Mouse (Mus musculus): ENCODE measurements around the gene Mapk8. TPM values are rescaled to one million over a fixed set of nuclear protein-coding genes. Genes with fewer than 3 reads are reported as not detected.

The Mapk8 gene
- polyA plus RNA-seq, 1 experiment from 2014 or later: 8.6 TPM

- no peak for ATAC-seq
- Histone ChIP-seq H3K9me3 (ENCODE audit: control insufficient read depth) (no peaks in the 10 kb centered on the region), H3K27me3 (replicated peaks; ENCODE audit: control insufficient read depth, insufficient read depth, low read length) (0 out of 2 replicates have a peak, but pooled peaks cover 4% of the 10 kb centered on the region), H3K4me2 (replicated peaks; ENCODE audit: low read depth) (no peak overlapping the region), H3K9ac (ENCODE audit: low read depth, low read length) (no peak overlapping the region), H3K36me3 (ENCODE audit: control insufficient read depth, insufficient read depth) (no peaks in the 10 kb centered on the region), H3K4me3 (ENCODE audit: low read depth, low read length) (no peak overlapping the region), H3K4me1 (replicated peaks; ENCODE audit: control insufficient read depth, insufficient read depth, low read length) (no peaks in the 10 kb centered on the region), H3K27ac (ENCODE audit: low read depth, low read length) (no peak overlapping the region)
- no peak for TF ChIP-seq CTCF (IDR thresholded peaks at IDR 0.05; ENCODE audit: low read depth)
- 88% methylated on average over 30 of the region's 30 CpGs for WGBS
Observed at GRCm38 (mm10) chr14:33366891-33367777, 79.8 kb downstream of the Mapk8 start.

GRCm38 (mm10) chr14:33364061-33364460 is 82.9 kb downstream of the Mapk8 start:
- ATAC-seq: no peak
- 72% methylated on average over 2 of the region's 2 CpGs for WGBS
- no peak overlapping the region for H3K4me3 ChIP-seq (ENCODE audit: low read depth, low read length)

GRCm38 (mm10) chr14:33363611-33364010 is 83.3 kb downstream of the Mapk8 start:
- H3K9ac ChIP-seq (ENCODE audit: low read depth, low read length): no peak overlapping the region
- no peak overlapping the region for H3K4me2 ChIP-seq (replicated peaks; ENCODE audit: low read depth)
- no peak overlapping the region for H3K27ac ChIP-seq (ENCODE audit: low read depth, low read length)
- H3K9me3 ChIP-seq (ENCODE audit: control insufficient read depth): no peaks in the 10 kb centered on the region
- peaks cover 7% of the 10 kb centered on the region; the same call in 1 of the 2 replicates for H3K27me3 ChIP-seq (replicated peaks; ENCODE audit: control insufficient read depth, insufficient read depth, low read length)
- TF ChIP-seq CTCF (IDR thresholded peaks at IDR 0.05; ENCODE audit: low read depth): no peak
- no peak overlapping the region for H3K4me3 ChIP-seq (ENCODE audit: low read depth, low read length)
- no peak for ATAC-seq
- H3K4me1 ChIP-seq (replicated peaks; ENCODE audit: control insufficient read depth, insufficient read depth, low read length): no peaks in the 10 kb centered on the region
- H3K36me3 ChIP-seq (ENCODE audit: control insufficient read depth, insufficient read depth): no peaks in the 10 kb centered on the region
- WGBS: 62% methylated on average over 5 of the region's 5 CpGs

More at GRCm38 (mm10) chr14:33364061-33364460, 82.9 kb downstream of the Mapk8 start:
- Histone ChIP-seq H3K27me3 (replicated peaks; ENCODE audit: control insufficient read depth, insufficient read depth, low read length) (peaks cover 7% of the 10 kb centered on the region; the same call in 1 of the 2 replicates), H3K36me3 (ENCODE audit: control insufficient read depth, insufficient read depth) (no peaks in the 10 kb centered on the region), H3K9me3 (ENCODE audit: control insufficient read depth) (no peaks in the 10 kb centered on the region), H3K4me2 (replicated peaks; ENCODE audit: low read depth) (no peak overlapping the region), H3K9ac (ENCODE audit: low read depth, low read length) (no peak overlapping the region), H3K4me1 (replicated peaks; ENCODE audit: control insufficient read depth, insufficient read depth, low read length) (no peaks in the 10 kb centered on the region), H3K27ac (ENCODE audit: low read depth, low read length) (no peak overlapping the region)
- no peak for TF ChIP-seq CTCF (IDR thresholded peaks at IDR 0.05; ENCODE audit: low read depth)

GRCm38 (mm10) chr14:33362807-33363206 is 84.2 kb downstream of the Mapk8 start:
- Histone ChIP-seq H3K9ac (ENCODE audit: low read depth, low read length) (no peak overlapping the region), H3K4me2 (replicated peaks; ENCODE audit: low read depth) (no peak overlapping the region)
- no peak for TF ChIP-seq CTCF (IDR thresholded peaks at IDR 0.05; ENCODE audit: low read depth)

GRCm38 (mm10) chr14:33362122-33362521 is 84.8 kb downstream of the Mapk8 start:
- Histone ChIP-seq H3K9ac (ENCODE audit: low read depth, low read length) (no peak overlapping the region), H3K36me3 (ENCODE audit: control insufficient read depth, insufficient read depth) (no peaks in the 10 kb centered on the region), H3K27ac (ENCODE audit: low read depth, low read length) (no peak overlapping the region), H3K4me2 (replicated peaks; ENCODE audit: low read depth) (no peak overlapping the region), H3K4me3 (ENCODE audit: low read depth, low read length) (no peak overlapping the region), H3K4me1 (replicated peaks; ENCODE audit: control insufficient read depth, insufficient read depth, low read length) (no peaks in the 10 kb centered on the region), H3K27me3 (replicated peaks; ENCODE audit: control insufficient read depth, insufficient read depth, low read length) (peaks cover 7% of the 10 kb centered on the region; the same call in 1 of the 2 replicates), H3K9me3 (ENCODE audit: control insufficient read depth) (no peaks in the 10 kb centered on the region)
- TF ChIP-seq CTCF (IDR thresholded peaks at IDR 0.05; ENCODE audit: low read depth): no peak
- 32% methylated on average over 14 of the region's 14 CpGs for WGBS
- no peak for ATAC-seq

More at GRCm38 (mm10) chr14:33362807-33363206, 84.2 kb downstream of the Mapk8 start:
- H3K4me1 ChIP-seq (replicated peaks; ENCODE audit: control insufficient read depth, insufficient read depth, low read length): no peaks in the 10 kb centered on the region
- H3K27ac ChIP-seq (ENCODE audit: low read depth, low read length): no peak overlapping the region
- ATAC-seq: no peak
- 9% methylated on average over 10 of the region's 10 CpGs for WGBS
- H3K4me3 ChIP-seq (ENCODE audit: low read depth, low read length): no peak overlapping the region
- peaks cover 7% of the 10 kb centered on the region; the same call in 1 of the 2 replicates for H3K27me3 ChIP-seq (replicated peaks; ENCODE audit: control insufficient read depth, insufficient read depth, low read length)
- H3K9me3 ChIP-seq (ENCODE audit: control insufficient read depth): no peaks in the 10 kb centered on the region
- no peaks in the 10 kb centered on the region for H3K36me3 ChIP-seq (ENCODE audit: control insufficient read depth, insufficient read depth)

- no peak overlapping the region for H3K4me3 ChIP-seq (ENCODE audit: low read depth, low read length)
- no peaks in the 10 kb centered on the region for H3K4me1 ChIP-seq (replicated peaks; ENCODE audit: control insufficient read depth, insufficient read depth, low read length)
- H3K9me3 ChIP-seq (ENCODE audit: control insufficient read depth): no peaks in the 10 kb centered on the region
- no peak for TF ChIP-seq CTCF (IDR thresholded peaks at IDR 0.05; ENCODE audit: low read depth)
- H3K4me2 ChIP-seq (replicated peaks; ENCODE audit: low read depth): no peak overlapping the region
- H3K27ac ChIP-seq (ENCODE audit: low read depth, low read length): no peak overlapping the region
- H3K27me3 ChIP-seq (replicated peaks; ENCODE audit: control insufficient read depth, insufficient read depth, low read length): peaks cover 7% of the 10 kb centered on the region; the same call in 1 of the 2 replicates
- ATAC-seq: no peak
- WGBS: 55% methylated on average over 4 of the region's 4 CpGs
- no peak overlapping the region for H3K9ac ChIP-seq (ENCODE audit: low read depth, low read length)
- H3K36me3 ChIP-seq (ENCODE audit: control insufficient read depth, insufficient read depth): no peaks in the 10 kb centered on the region
Observed at GRCm38 (mm10) chr14:33361546-33361945, 85.4 kb downstream of the Mapk8 start.
